Mouse (Mus musculus) forebrain, embryonic 11.5 days (tissue): Measurements from ENCODE around the gene Ttll11. TPM values are rescaled to one million over a fixed set of nuclear protein-coding genes. Genes with fewer than 3 reads are reported as not detected.

Experiments used
- ATAC-seq: fragments of 200-750 bp; cut with Nextera tagmentation; replicated peaks from 2 replicates; pipeline ENCODE4 v1.8.0; 2017; ENCODE audit warnings: moderate TSS enrichment; ENCODE audit not compliant: low FRiP score
- DNase-seq: peaks from one replicate; pipeline ENCODE4 v3.0.0-alpha.2; 2017; ENCODE audit warnings: low spot score
- H3K27ac ChIP-seq: fragments of 300-500 bp; sonication (generic); 2 replicates; pipeline ENCODE4 v1.5.1; 2014; ENCODE audit warnings: low read depth, low read length
- H3K27me3 ChIP-seq: fragments of 300-500 bp; sonication (generic); 2 replicates; pipeline ENCODE4 v1.6.1; 2014; ENCODE audit warnings: mild to moderate bottlenecking, low read length, mixed read lengths; ENCODE audit not compliant: control insufficient read depth, insufficient read depth
- H3K36me3 ChIP-seq: fragments of 300-500 bp; sonication (generic); 2 replicates; pipeline ENCODE4 v1.6.1; 2014; ENCODE audit warnings: mild to moderate bottlenecking, low read length, moderate library complexity, mixed read lengths; ENCODE audit not compliant: control insufficient read depth, insufficient read depth
- H3K4me1 ChIP-seq: fragments of 300-500 bp; sonication (generic); replicated peaks from 2 replicates; pipeline ENCODE4 v1.6.1; 2014; ENCODE audit warnings: low read length, mixed read lengths; ENCODE audit not compliant: control insufficient read depth, insufficient read depth
- H3K4me2 ChIP-seq: fragments of 300-500 bp; sonication (generic); 2 replicates; pipeline ENCODE4 v1.6.1; 2014; ENCODE audit warnings: low read depth, mild to moderate bottlenecking, low read length, moderate library complexity, mixed read lengths; ENCODE audit not compliant: severe bottlenecking
- H3K4me3 ChIP-seq: fragments of 300-500 bp; sonication (generic); 2 replicates; pipeline ENCODE4 v1.5.1; 2014; ENCODE audit warnings: low read depth, low read length
- H3K9ac ChIP-seq: fragments of 300-500 bp; sonication (generic); 2 replicates; pipeline ENCODE4 v1.6.1; 2014; ENCODE audit warnings: low read length
- H3K9me3 ChIP-seq: fragments of 300-500 bp; sonication (generic); 2 replicates; pipeline ENCODE4 v1.6.1; 2016; ENCODE audit warnings: low read length, mixed read lengths; ENCODE audit not compliant: control insufficient read depth
- WGBS: fragments of 180-500 bp; shearing (Covaris S2); extraction: QIAGEN DNeasy Blood & Tissue Kit; methylation state at CpG from one replicate; pipeline ENCODE4 v1.1.7; 2014; 5-methylcytosine and 5-hydroxymethylcytosine counted together
- polyA plus RNA-seq: library from polyadenylated mRNA; unstranded; fragments of >200 nt; fragmentation: Nextera tagmentation; extraction: Ambion mirVana; gene quantifications from 2 replicates; pipeline ENCODE4 v1.2.1, GENCODE M21; 2014

The Ttll11 gene
- polyA plus RNA-seq, 1 experiment from 2014 or later = 2.3 TPM

DNA sequence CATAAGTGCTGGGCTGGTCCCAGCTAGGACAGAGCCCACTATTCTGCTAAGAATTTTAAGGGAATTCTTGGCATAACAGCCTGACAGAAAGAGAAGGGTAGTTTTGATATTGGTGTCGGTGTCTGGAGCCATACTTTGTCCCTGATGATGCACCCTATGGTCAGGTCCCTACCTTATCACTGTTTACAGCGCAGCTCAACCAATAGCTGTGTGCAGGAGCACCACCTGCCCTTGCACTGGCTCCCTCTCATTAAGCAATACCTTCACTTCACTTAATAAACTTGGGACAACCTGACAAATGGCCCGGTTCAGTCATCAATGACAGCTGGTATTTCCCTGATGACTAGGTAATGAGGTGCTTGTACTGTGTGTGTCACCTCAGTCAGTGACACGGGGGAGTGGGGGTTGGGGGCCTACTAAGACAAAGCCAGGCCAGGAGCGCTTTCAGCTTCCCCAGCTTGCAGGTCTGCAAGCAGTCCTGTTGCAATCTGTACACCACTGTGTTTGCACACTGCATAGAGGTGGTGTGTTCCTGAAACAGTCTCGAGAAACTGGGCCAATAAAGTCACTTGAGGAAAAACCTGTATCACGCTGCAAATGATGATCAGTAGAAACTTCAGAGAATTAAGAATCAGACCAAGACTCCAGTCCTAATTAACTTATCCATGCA lies 22.1 kb downstream of the Ttll11 start:
- WGBS = 80% methylated on average over 7 of the region's 7 CpGs
- Histone ChIP-seq H3K4me1 (no peaks in the 10 kb centered on the region; the same call in 1 of the 2 replicates), H3K9me3 (no peaks in the 10 kb centered on the region), H3K4me3 (no peak overlapping the region), H3K9ac (no peak overlapping the region), H3K27ac (no peak overlapping the region), H3K36me3 (no peaks in the 10 kb centered on the region), H3K4me2 (no peak overlapping the region), H3K27me3 (no peaks in the 10 kb centered on the region)
- no peak for ATAC-seq
- no peak for DNase-seq

DNA sequence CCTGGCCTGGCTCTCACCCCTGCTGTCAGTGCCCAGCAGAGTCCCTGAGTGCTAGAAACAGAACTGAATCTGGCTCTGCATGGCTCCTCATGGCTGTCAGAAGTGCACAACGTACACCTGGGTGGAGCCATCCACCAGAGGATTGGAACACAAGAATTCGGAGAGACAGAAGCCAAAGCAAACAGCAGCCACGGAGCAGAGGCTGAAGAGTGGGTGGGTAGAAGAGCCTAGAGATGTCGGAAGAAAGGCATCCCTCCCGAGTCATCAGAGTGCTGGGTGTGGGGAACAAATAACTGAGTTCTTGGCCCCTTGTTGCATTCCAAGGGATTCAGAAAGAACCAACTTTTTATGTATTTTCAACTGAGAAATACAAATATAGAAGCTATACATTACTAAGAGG lies 24.5 kb downstream of the Ttll11 start:
- Histone ChIP-seq H3K27ac (no peak overlapping the region), H3K4me1 (no peaks in the 10 kb centered on the region; the same call in 1 of the 2 replicates), H3K4me3 (no peak overlapping the region), H3K4me2 (no peak overlapping the region), H3K9ac (no peak overlapping the region), H3K36me3 (no peaks in the 10 kb centered on the region), H3K27me3 (no peaks in the 10 kb centered on the region), H3K9me3 (no peaks in the 10 kb centered on the region)
- WGBS = 60% methylated on average over 5 of the region's 5 CpGs
- ATAC-seq (no peak), DNase-seq (no peak)

DNA sequence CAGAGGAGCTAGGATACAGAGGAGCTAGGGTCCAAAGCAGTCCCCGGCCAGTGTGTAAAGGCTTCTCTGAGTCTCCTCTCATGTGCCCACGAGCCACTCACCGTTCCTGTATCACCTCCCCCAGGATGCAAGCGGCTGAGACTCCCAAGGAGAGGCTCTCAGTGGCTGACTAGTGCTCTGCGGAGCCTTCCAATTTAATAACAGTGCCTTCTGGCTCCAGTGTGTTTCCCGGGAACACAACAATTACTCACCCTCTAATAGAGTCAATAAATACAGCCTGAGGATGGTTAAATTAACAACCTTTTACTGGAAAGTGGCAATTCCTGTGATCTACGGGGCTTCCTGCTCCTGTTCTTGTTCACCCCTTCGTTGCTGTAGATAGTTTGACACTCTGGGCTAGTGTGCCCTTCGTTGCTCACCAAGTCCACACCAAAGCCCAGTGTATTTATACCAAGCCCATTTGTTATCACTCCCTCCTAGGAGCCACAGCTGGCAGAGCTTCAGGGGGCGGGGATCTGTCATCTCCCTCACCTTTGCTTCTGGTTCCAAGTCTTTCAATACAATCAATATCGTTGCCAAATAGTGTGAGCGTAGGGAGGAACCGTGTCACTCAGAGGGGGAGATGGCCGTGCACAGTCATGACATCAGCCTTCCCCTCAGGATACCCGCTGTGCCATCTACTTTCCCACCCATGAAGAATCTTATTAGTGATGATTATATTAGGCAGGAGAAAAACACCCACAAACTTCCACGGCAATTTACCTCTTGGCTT lies 27.3 kb downstream of the Ttll11 start:
- Histone ChIP-seq H3K9ac (no peak overlapping the region), H3K4me3 (no peak overlapping the region), H3K4me1 (no peaks in the 10 kb centered on the region), H3K36me3 (no peaks in the 10 kb centered on the region), H3K27ac (no peak overlapping the region), H3K9me3 (no peaks in the 10 kb centered on the region), H3K27me3 (no peaks in the 10 kb centered on the region), H3K4me2 (no peak overlapping the region)
- ATAC-seq (no peak), DNase-seq (no peak)
- 76% methylated on average over 16 of the region's 16 CpGs for WGBS

DNA sequence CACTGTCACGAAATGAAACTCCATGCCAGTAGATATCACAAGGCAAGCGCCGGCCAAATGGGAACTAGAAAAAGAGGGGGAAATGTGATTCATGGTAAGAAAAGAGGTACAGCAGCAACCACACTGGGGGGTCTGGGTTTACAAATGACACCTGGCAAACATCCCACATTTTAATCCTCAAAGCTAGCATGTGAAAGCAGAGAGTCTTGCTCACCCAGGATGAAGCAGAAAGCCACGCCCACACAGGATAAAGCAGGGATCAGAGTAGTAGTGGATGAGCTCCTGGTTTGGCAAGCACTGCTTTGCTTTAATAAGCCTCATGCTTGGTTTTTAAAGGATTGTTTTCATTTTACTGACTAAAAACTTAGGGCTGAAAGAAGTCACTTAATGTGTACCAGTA lies 34.8 kb downstream of the Ttll11 start:
- Histone ChIP-seq H3K9me3 (no peaks in the 10 kb centered on the region), H3K4me1 (no peaks in the 10 kb centered on the region), H3K36me3 (no peaks in the 10 kb centered on the region), H3K27me3 (no peaks in the 10 kb centered on the region), H3K4me2 (no peak overlapping the region), H3K27ac (no peak overlapping the region), H3K9ac (no peak overlapping the region), H3K4me3 (no peak overlapping the region)
- ATAC-seq = no peak
- 90% methylated on average over 4 of the region's 4 CpGs for WGBS
- DNase-seq = no peak

DNA sequence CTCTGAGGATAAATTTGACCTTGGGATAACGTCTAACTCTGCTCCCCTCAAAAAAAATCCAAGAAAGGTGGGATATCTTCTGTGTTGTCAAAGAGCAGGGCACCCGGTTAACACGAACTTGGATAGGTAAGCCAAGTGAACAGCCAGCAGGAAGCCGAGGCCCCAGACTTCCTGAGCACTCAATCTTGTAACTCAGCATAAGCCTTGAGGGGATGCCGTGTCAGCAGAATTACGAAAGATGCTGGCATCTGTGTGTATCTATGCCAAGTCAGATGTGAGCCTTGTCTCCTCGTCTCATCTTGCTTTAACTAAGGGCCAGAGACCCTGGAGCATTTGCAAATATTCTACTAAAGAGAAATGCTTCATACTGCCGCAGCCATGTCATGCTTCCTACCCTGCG lies 36.8 kb downstream of the Ttll11 start:
- H3K36me3 ChIP-seq = no peaks in the 10 kb centered on the region
- no peak for DNase-seq
- H3K4me2 ChIP-seq = no peak overlapping the region
- ATAC-seq = no peak
- no peaks in the 10 kb centered on the region for H3K4me1 ChIP-seq
- no peak overlapping the region for H3K4me3 ChIP-seq
- H3K27me3 ChIP-seq = no peaks in the 10 kb centered on the region
- WGBS = 88% methylated on average over 9 of the region's 9 CpGs
- H3K9ac ChIP-seq = no peak overlapping the region
- no peaks in the 10 kb centered on the region for H3K9me3 ChIP-seq
- no peak overlapping the region for H3K27ac ChIP-seq

DNA sequence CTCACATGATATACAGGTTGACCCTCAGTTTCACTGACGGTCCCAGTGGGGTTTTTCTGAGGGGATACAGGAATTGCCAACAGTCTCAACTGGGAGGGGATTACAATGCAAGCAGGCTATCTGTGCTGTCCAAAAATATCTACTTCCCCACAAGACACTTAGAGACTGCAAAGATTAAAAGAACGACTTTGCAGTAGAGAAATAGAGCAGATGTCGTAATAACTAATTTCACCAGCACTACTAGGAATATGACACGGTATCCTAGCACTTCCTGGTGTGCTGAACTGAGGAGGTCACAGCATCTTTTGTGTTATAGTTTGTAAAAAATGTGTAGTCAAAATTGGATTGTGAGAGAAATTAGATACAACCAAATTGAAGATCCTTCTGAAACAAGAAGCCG lies 44.7 kb downstream of the Ttll11 start:
- DNase-seq (no peak), ATAC-seq (no peak)
- Histone ChIP-seq H3K4me3 (no peak overlapping the region), H3K36me3 (no peaks in the 10 kb centered on the region), H3K27ac (no peak overlapping the region), H3K9ac (no peak overlapping the region), H3K9me3 (no peaks in the 10 kb centered on the region), H3K4me2 (no peak overlapping the region), H3K4me1 (no peaks in the 10 kb centered on the region), H3K27me3 (no peaks in the 10 kb centered on the region)
- 82% methylated on average over 5 of the region's 5 CpGs for WGBS

DNA sequence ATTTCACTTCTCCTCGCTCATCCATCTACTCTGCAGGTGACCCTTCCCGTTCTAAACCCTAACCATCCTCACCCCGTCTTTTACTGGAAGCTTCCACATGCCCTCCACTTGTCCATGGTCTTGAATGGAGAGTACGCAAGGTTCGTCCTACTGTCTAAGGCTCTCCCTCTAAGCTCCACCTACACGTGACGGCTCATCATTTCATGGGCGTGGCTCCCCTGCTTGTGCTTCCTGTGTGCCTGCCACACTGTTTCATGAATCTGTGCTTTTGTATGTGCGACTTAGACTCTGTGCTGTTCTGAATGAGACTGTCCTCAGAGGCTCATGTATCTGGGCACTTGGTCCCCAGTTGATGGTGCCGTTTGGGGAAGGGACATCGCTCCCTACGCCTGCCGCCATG lies 46.6 kb downstream of the Ttll11 start:
- no peaks in the 10 kb centered on the region for H3K4me1 ChIP-seq
- H3K4me3 ChIP-seq = no peak overlapping the region
- DNase-seq = no peak
- H3K9ac ChIP-seq = no peak overlapping the region
- ATAC-seq = no peak
- 91% methylated on average over 13 of the region's 13 CpGs for WGBS
- no peaks in the 10 kb centered on the region for H3K36me3 ChIP-seq
- H3K4me2 ChIP-seq = no peak overlapping the region
- no peaks in the 10 kb centered on the region for H3K27me3 ChIP-seq
- no peak overlapping the region for H3K27ac ChIP-seq
- no peaks in the 10 kb centered on the region for H3K9me3 ChIP-seq

DNA sequence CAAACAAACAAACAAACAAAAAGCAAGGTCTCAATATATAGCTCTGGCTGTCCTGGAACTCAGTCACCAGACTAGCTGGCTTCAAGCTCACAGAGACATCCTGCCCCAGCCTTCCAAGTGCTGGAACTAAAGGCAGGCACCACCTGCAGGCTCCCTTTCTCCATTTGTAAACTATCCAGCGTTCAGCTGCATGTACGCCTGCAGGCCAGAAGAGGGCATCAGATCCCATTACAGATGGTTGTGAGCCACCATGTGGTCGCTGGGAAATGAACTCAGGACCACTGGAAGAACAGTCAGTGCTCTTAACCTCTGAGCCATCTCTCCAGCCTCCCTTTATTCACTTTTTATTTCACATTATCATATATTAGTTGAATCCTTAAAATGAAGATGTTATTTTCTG lies 48.1 kb downstream of the Ttll11 start:
- Histone ChIP-seq H3K4me3 (no peak overlapping the region), H3K4me1 (no peaks in the 10 kb centered on the region), H3K9ac (no peak overlapping the region), H3K9me3 (no peaks in the 10 kb centered on the region), H3K36me3 (no peaks in the 10 kb centered on the region), H3K4me2 (no peak overlapping the region), H3K27ac (no peak overlapping the region), H3K27me3 (no peaks in the 10 kb centered on the region)
- ATAC-seq = no peak
- 71% methylated on average over 3 of the region's 3 CpGs for WGBS
- no peak for DNase-seq
